Mouse (Mus musculus) heart, embryonic 15.5 days (tissue): ENCODE results near the gene Pink1. TPM values are rescaled to one million over a fixed set of nuclear protein-coding genes. Genes with fewer than 3 reads are reported as not detected.
A peak's percentile ranks its signal among the peaks of the same experiment; 100 is the strongest.

Source experiments
- ATAC-seq: fragments of 200-750 bp; cut with Nextera tagmentation; replicated peaks from 2 replicates; pipeline ENCODE4 v1.8.0; 2017; ENCODE audit warnings: low read depth, moderate TSS enrichment; ENCODE audit not compliant: insufficient number of reproducible peaks, insufficient read depth, low FRiP score
- H3K27ac ChIP-seq: fragments of 300-500 bp; sonication (generic); 2 replicates; pipeline ENCODE4 v1.5.1; 2015; ENCODE audit warnings: mild to moderate bottlenecking, inconsistent platforms
- H3K27me3 ChIP-seq: fragments of 300-500 bp; sonication (generic); 2 replicates; pipeline ENCODE4 v1.6.1; 2015; ENCODE audit warnings: inconsistent platforms
- H3K36me3 ChIP-seq: fragments of 300-500 bp; sonication (generic); 2 replicates; pipeline ENCODE4 v1.6.1; 2015; ENCODE audit warnings: mild to moderate bottlenecking, inconsistent platforms
- H3K4me1 ChIP-seq: fragments of 300-500 bp; sonication (generic); replicated peaks from 2 replicates; pipeline ENCODE4 v1.6.1; 2015; ENCODE audit warnings: inconsistent platforms
- H3K4me2 ChIP-seq: fragments of 300-500 bp; sonication (generic); 2 replicates; pipeline ENCODE4 v1.6.1; 2015; ENCODE audit warnings: inconsistent platforms, mild to moderate bottlenecking, moderate library complexity
- H3K4me3 ChIP-seq: fragments of 300-500 bp; sonication (generic); 2 replicates; pipeline ENCODE4 v1.5.1; 2015; ENCODE audit warnings: mild to moderate bottlenecking, inconsistent platforms
- H3K9ac ChIP-seq: fragments of 300-500 bp; sonication (generic); 2 replicates; pipeline ENCODE4 v1.6.1; 2015; ENCODE audit warnings: mild to moderate bottlenecking, inconsistent platforms
- H3K9me3 ChIP-seq: fragments of 300-500 bp; sonication (generic); replicated peaks from 2 replicates; pipeline ENCODE4 v1.6.1; 2016; ENCODE audit warnings: inconsistent platforms
- WGBS: fragments of 180-500 bp; shearing (Covaris S2); methylation state at CpG from one replicate; pipeline ENCODE4 v1.1.7; 2015; ENCODE audit warnings: mixed read lengths; 5-methylcytosine and 5-hydroxymethylcytosine counted together
- polyA plus RNA-seq: library from polyadenylated mRNA; unstranded; fragments of >200 nt; fragmentation: Nextera tagmentation; extraction: Ambion mirVana; gene quantifications from 2 replicates; pipeline ENCODE4 v1.2.1, GENCODE M21; 2015

Pink1 gene
- polyA plus RNA-seq, 1 experiment from 2014 or later, result 72.4 TPM

GRCm38 (mm10) chr4:138356551-138356950 is 30.4 kb upstream of the Pink1 start:
- ATAC-seq, result no peak
- Histone ChIP-seq H3K4me3 (no peak overlapping the region), H3K9ac (no peak overlapping the region), H3K4me1 (peaks cover 3% of the 10 kb centered on the region; the same call in 1 of the 2 replicates), H3K36me3 (no peaks in the 10 kb centered on the region), H3K27ac (no peak overlapping the region), H3K9me3 (no peaks in the 10 kb centered on the region), H3K27me3 (no peaks in the 10 kb centered on the region), H3K4me2 (no peak overlapping the region)
- WGBS, result 90% methylated on average over 12 of the region's 12 CpGs

GRCm38 (mm10) chr4:138356141-138356540 is 30.0 kb upstream of the Pink1 start:
- 74% methylated on average over 8 of the region's 8 CpGs for WGBS
- H3K27ac ChIP-seq, result no peak overlapping the region
- no peak overlapping the region for H3K4me3 ChIP-seq
- peaks cover 3% of the 10 kb centered on the region; the same call in 1 of the 2 replicates for H3K4me1 ChIP-seq
- H3K9ac ChIP-seq, result no peak overlapping the region
- no peaks in the 10 kb centered on the region for H3K27me3 ChIP-seq
- no peak overlapping the region for H3K4me2 ChIP-seq
- no peak for ATAC-seq
- H3K9me3 ChIP-seq, result no peaks in the 10 kb centered on the region
- no peaks in the 10 kb centered on the region for H3K36me3 ChIP-seq

- Histone ChIP-seq H3K4me3 (no peak overlapping the region), H3K9ac (no peak overlapping the region), H3K4me2 (no peak overlapping the region), H3K9me3 (no peaks in the 10 kb centered on the region), H3K4me1 (peaks cover 3% of the 10 kb centered on the region; the same call in 1 of the 2 replicates), H3K36me3 (no peaks in the 10 kb centered on the region), H3K27ac (no peak overlapping the region), H3K27me3 (no peaks in the 10 kb centered on the region)
- 64% methylated on average over 2 of the region's 2 CpGs for WGBS
- no peak for ATAC-seq
These were observed 29.4 kb upstream of the Pink1 start for GRCm38 (mm10) chr4:138355496-138355895.

- Histone ChIP-seq H3K36me3 (no peaks in the 10 kb centered on the region), H3K27me3 (no peaks in the 10 kb centered on the region), H3K9ac (no peak overlapping the region), H3K27ac (no peak overlapping the region), H3K4me1 (peaks cover 3% of the 10 kb centered on the region; the same call in 1 of the 2 replicates), H3K4me2 (no peak overlapping the region), H3K9me3 (no peaks in the 10 kb centered on the region), H3K4me3 (no peak overlapping the region)
- no peak for ATAC-seq
- WGBS, result 59% methylated on average over 10 of the region's 10 CpGs
These were observed 27.5 kb upstream of the Pink1 start for GRCm38 (mm10) chr4:138353438-138354171.

- H3K4me2 ChIP-seq, result no peak overlapping the region
- H3K27ac ChIP-seq, result no peak overlapping the region
- no peak overlapping the region for H3K4me3 ChIP-seq
- H3K9ac ChIP-seq, result no peak overlapping the region
- H3K9me3 ChIP-seq, result no peaks in the 10 kb centered on the region
- H3K27me3 ChIP-seq, result no peaks in the 10 kb centered on the region
- H3K4me1 ChIP-seq, result peaks cover 3% of the 10 kb centered on the region; the same call in 1 of the 2 replicates
- WGBS, result 80% methylated on average over 6 of the region's 6 CpGs
- ATAC-seq, result no peak
- no peaks in the 10 kb centered on the region for H3K36me3 ChIP-seq
These were observed 26.6 kb upstream of the Pink1 start for GRCm38 (mm10) chr4:138352692-138353091.

- no peaks in the 10 kb centered on the region for H3K36me3 ChIP-seq
- WGBS, result 85% methylated on average over 5 of the region's 5 CpGs
- H3K27me3 ChIP-seq, result no peaks in the 10 kb centered on the region
- no peak overlapping the region for H3K4me3 ChIP-seq
- H3K4me1 ChIP-seq, result peaks cover 3% of the 10 kb centered on the region; the same call in 1 of the 2 replicates
- no peak overlapping the region for H3K9ac ChIP-seq
- H3K4me2 ChIP-seq, result no peak overlapping the region
- no peaks in the 10 kb centered on the region for H3K9me3 ChIP-seq
- no peak for ATAC-seq
- no peak overlapping the region for H3K27ac ChIP-seq
These were observed 25.7 kb upstream of the Pink1 start for GRCm38 (mm10) chr4:138351821-138352220.

GRCm38 (mm10) chr4:138348716-138349115 is 22.6 kb upstream of the Pink1 start:
- 70% methylated on average over 7 of the region's 7 CpGs for WGBS

GRCm38 (mm10) chr4:138347280-138347679 is 21.2 kb upstream of the Pink1 start:
- peaks cover 18% of the 10 kb centered on the region for H3K4me1 ChIP-seq
- H3K9ac ChIP-seq, result no peak overlapping the region
- H3K9me3 ChIP-seq, result no peaks in the 10 kb centered on the region
- no peak overlapping the region for H3K4me2 ChIP-seq
- WGBS, result 71% methylated on average over 1 of the region's 1 CpGs
- no peaks in the 10 kb centered on the region for H3K36me3 ChIP-seq
- H3K27me3 ChIP-seq, result no peaks in the 10 kb centered on the region
- ATAC-seq, result no peak
- no peak overlapping the region for H3K27ac ChIP-seq
- no peak overlapping the region for H3K4me3 ChIP-seq

More at GRCm38 (mm10) chr4:138348716-138349115, 22.6 kb upstream of the Pink1 start:
- Histone ChIP-seq H3K4me2 (no peak overlapping the region), H3K4me1 (peaks cover 4% of the 10 kb centered on the region; the same call in 1 of the 2 replicates), H3K27ac (no peak overlapping the region), H3K4me3 (no peak overlapping the region), H3K9me3 (no peaks in the 10 kb centered on the region), H3K27me3 (no peaks in the 10 kb centered on the region), H3K9ac (no peak overlapping the region), H3K36me3 (no peaks in the 10 kb centered on the region)
- no peak for ATAC-seq

- H3K4me2 ChIP-seq, result no peak overlapping the region
- no peaks in the 10 kb centered on the region for H3K36me3 ChIP-seq
- no peaks in the 10 kb centered on the region for H3K9me3 ChIP-seq
- no peak overlapping the region for H3K9ac ChIP-seq
- H3K27me3 ChIP-seq, result no peaks in the 10 kb centered on the region
- H3K4me1 ChIP-seq, result peaks cover 18% of the 10 kb centered on the region
- 66% methylated on average over 9 of the region's 9 CpGs for WGBS
- no peak overlapping the region for H3K4me3 ChIP-seq
- ATAC-seq, result 0 out of 2 replicates have a peak, but pooled peaks have one; percentile 47
- no peak overlapping the region for H3K27ac ChIP-seq
These were observed 18.9 kb upstream of the Pink1 start for GRCm38 (mm10) chr4:138344891-138345545.

GRCm38 (mm10) chr4:138343341-138343837 is 17.3 kb upstream of the Pink1 start:
- ATAC-seq, result no peak
- no peaks in the 10 kb centered on the region for H3K27me3 ChIP-seq
- H3K4me3 ChIP-seq, result no peak overlapping the region
- peak overlapping the region; percentile 26 for H3K4me2 ChIP-seq
- H3K27ac ChIP-seq, result peak overlapping the region; percentile 59
- WGBS, result 30% methylated on average over 10 of the region's 10 CpGs
- no peaks in the 10 kb centered on the region for H3K36me3 ChIP-seq
- no peak overlapping the region for H3K9ac ChIP-seq
- peaks cover 18% of the 10 kb centered on the region for H3K4me1 ChIP-seq
- no peaks in the 10 kb centered on the region for H3K9me3 ChIP-seq

- Histone ChIP-seq H3K9ac (no peak overlapping the region), H3K4me2 (0 out of 2 replicates have a peak overlapping the region, but pooled peaks have one; percentile 26), H3K4me3 (no peak overlapping the region), H3K4me1 (peaks cover 18% of the 10 kb centered on the region), H3K27me3 (no peaks in the 10 kb centered on the region), H3K9me3 (no peaks in the 10 kb centered on the region), H3K27ac (peak overlapping the region; percentile 59), H3K36me3 (no peaks in the 10 kb centered on the region)
- 65% methylated on average over 6 of the region's 6 CpGs for WGBS
- no peak for ATAC-seq
These were observed 16.7 kb upstream of the Pink1 start for GRCm38 (mm10) chr4:138342778-138343177.
